Mouse (Mus musculus) MEL (cell line): ENCODE results near the gene Stil. TPM values are rescaled to one million over a fixed set of nuclear protein-coding genes. Genes with fewer than 3 reads are reported as not detected.
A peak's percentile ranks its signal among the peaks of the same experiment; 100 is the strongest.

Source experiments
- DNase-seq: peaks from one replicate; pipeline ENCODE4 v3.0.0; 2011; ENCODE audit warnings: low read depth, low spot score
- H3K27ac ChIP-seq: 2 replicates; pipeline ENCODE4 v1.5.1; 2012; ENCODE audit warnings: low read depth, mild to moderate bottlenecking, control low read depth, low read length, moderate library complexity; ENCODE audit not compliant: control insufficient read depth
- H3K27me3 ChIP-seq, 2 experiments: fragments of 150-350 bp in 1 of 2; sonication (generic) in 1 of 2; 2 replicates each; pipeline ENCODE4 v1.6.1; 2012; ENCODE audit warnings: low read length in 2 of 2, mild to moderate bottlenecking in 2 of 2, improper control_type of control experiment in 1 of 2, moderate library complexity in 1 of 2; ENCODE audit not compliant: insufficient read depth in 2 of 2, control insufficient read depth in 1 of 2
- H3K36me3 ChIP-seq, 2 experiments: 2 replicates each; pipeline ENCODE4 v1.6.1; 2012 to 2014; ENCODE audit warnings: low read length in 2 of 2, improper control_type of control experiment in 1 of 2, inconsistent platforms in 1 of 2, mild to moderate bottlenecking in 1 of 2; ENCODE audit not compliant: insufficient read depth in 2 of 2, control insufficient read depth in 1 of 2
- H3K4me1 ChIP-seq, 2 experiments: fragments of 150-350 bp in 1 of 2; sonication (generic) in 1 of 2; 2 replicates each; pipeline ENCODE4 v1.6.1; 2012; ENCODE audit warnings: low read length in 2 of 2, improper control_type of control experiment in 1 of 2, mild to moderate bottlenecking in 1 of 2; ENCODE audit not compliant: insufficient read depth in 2 of 2, control insufficient read depth in 1 of 2
- H3K4me3 ChIP-seq, 2 experiments: fragments of 150-350 bp in 1 of 2; sonication (generic) in 1 of 2; 2 replicates each; pipeline ENCODE4 v1.5.1; 2012; ENCODE audit warnings: low read depth in 2 of 2, low read length in 2 of 2, mild to moderate bottlenecking in 2 of 2, moderate library complexity in 2 of 2, control low read depth in 1 of 2, improper control_type of control experiment in 1 of 2; ENCODE audit not compliant: control insufficient read depth in 1 of 2, insufficient read depth in 1 of 2
- H3K79me2 ChIP-seq: 2 replicates; pipeline ENCODE4 v1.6.1; 2012; ENCODE audit warnings: mild to moderate bottlenecking, low read length, moderate library complexity; ENCODE audit not compliant: control insufficient read depth, poor library complexity, insufficient read depth
- H3K9ac ChIP-seq: 2 replicates; pipeline ENCODE4 v1.6.1; 2012; ENCODE audit warnings: low read depth, mild to moderate bottlenecking, control low read depth, low read length, moderate library complexity; ENCODE audit not compliant: control insufficient read depth, poor library complexity, severe bottlenecking
- H3K9me3 ChIP-seq: fragments of 150-350 bp; sonication (generic); replicated peaks from 2 replicates; pipeline ENCODE4 v1.6.1; 2012; ENCODE audit warnings: mild to moderate bottlenecking, low read length, improper control_type of control experiment, moderate library complexity; ENCODE audit not compliant: insufficient read depth
- CHD1 ChIP-seq: IDR thresholded peaks from 2 replicates; pipeline ENCODE4 v1.6.1; 2012; ENCODE audit warnings: low read depth, mild to moderate bottlenecking, inconsistent platforms, low read length, improper control_type of control experiment
- CHD2 ChIP-seq: IDR thresholded peaks from 2 replicates; pipeline ENCODE4 v1.6.1; 2011; ENCODE audit warnings: low read length, improper control_type of control experiment
- CTCF ChIP-seq, 3 experiments: IDR thresholded peaks in 2 of 3; conservative IDR thresholded peaks in 1 of 3; 2 replicates each; pipeline ENCODE4 v1.5.1; 2011 to 2012; ENCODE audit warnings: low read length in 3 of 3, low read depth in 2 of 3, mild to moderate bottlenecking in 2 of 3, improper control_type of control experiment in 1 of 3, inconsistent platforms in 1 of 3, mixed read lengths in 1 of 3, moderate library complexity in 1 of 3; ENCODE audit not compliant: control insufficient read depth in 1 of 3, insufficient read depth in 1 of 3, poor library complexity in 1 of 3, severe bottlenecking in 1 of 3
- ETS1 ChIP-seq: IDR thresholded peaks from 2 replicates; pipeline ENCODE4 v1.6.1; 2012; ENCODE audit warnings: low read depth, mild to moderate bottlenecking, inconsistent platforms, low read length, improper control_type of control experiment, moderate library complexity
- GATA1 ChIP-seq: IDR thresholded peaks from 2 replicates; pipeline ENCODE4 v1.6.1; 2011; ENCODE audit warnings: low read depth, low read length, improper control_type of control experiment
- HCFC1 ChIP-seq: IDR thresholded peaks from 2 replicates; pipeline ENCODE4 v1.6.1; 2012; ENCODE audit warnings: low read depth, mild to moderate bottlenecking, inconsistent platforms, low read length, improper control_type of control experiment, moderate library complexity
- MAX ChIP-seq: IDR thresholded peaks from 2 replicates; pipeline ENCODE4 v1.6.1; 2011; ENCODE audit warnings: low read length, improper control_type of control experiment
- MAZ ChIP-seq: IDR thresholded peaks from 2 replicates; pipeline ENCODE4 v1.6.1; 2012; ENCODE audit warnings: low read depth, mild to moderate bottlenecking, inconsistent platforms, low read length, improper control_type of control experiment
- MEF2A ChIP-seq: IDR thresholded peaks from 2 replicates; pipeline ENCODE4 v1.6.1; 2014; ENCODE audit warnings: low read depth, mild to moderate bottlenecking, inconsistent platforms, low read length, improper control_type of control experiment; ENCODE audit not compliant: poor library complexity, insufficient replicate concordance, severe bottlenecking; ENCODE audit errors: extremely low read depth
- POLR2A ChIP-seq, 2 experiments: IDR thresholded peaks; 2 replicates each; pipeline ENCODE4 v1.6.1; 2011 to 2012; ENCODE audit warnings: low read length in 2 of 2, mild to moderate bottlenecking in 2 of 2, control low read depth in 1 of 2, improper control_type of control experiment in 1 of 2, low read depth in 1 of 2, moderate library complexity in 1 of 2; ENCODE audit not compliant: control insufficient read depth in 1 of 2, insufficient read depth in 1 of 2, poor library complexity in 1 of 2
- POLR2AphosphoS2 ChIP-seq: IDR thresholded peaks from 2 replicates; pipeline ENCODE4 v1.6.1; 2011; ENCODE audit warnings: low read length, improper control_type of control experiment
- POLR2AphosphoS5 ChIP-seq: IDR thresholded peaks from 2 replicates; pipeline ENCODE4 v1.6.1; 2012; ENCODE audit warnings: low read depth, borderline replicate concordance, mild to moderate bottlenecking, inconsistent platforms, low read length, moderate library complexity, mixed read lengths
- RAD21 ChIP-seq: IDR thresholded peaks from 2 replicates; pipeline ENCODE4 v1.6.1; 2011; ENCODE audit warnings: mild to moderate bottlenecking, low read depth, low read length, improper control_type of control experiment
- RCOR1 ChIP-seq: IDR thresholded peaks from 2 replicates; pipeline ENCODE4 v1.6.1; 2012; ENCODE audit warnings: low read depth, mild to moderate bottlenecking, inconsistent platforms, low read length, improper control_type of control experiment
- SIN3A ChIP-seq: IDR thresholded peaks from 2 replicates; pipeline ENCODE4 v1.6.1; 2012; ENCODE audit warnings: low read length, improper control_type of control experiment, inconsistent platforms
- SMC3 ChIP-seq: IDR thresholded peaks from 2 replicates; pipeline ENCODE4 v1.6.1; 2011; ENCODE audit warnings: low read depth, low read length, improper control_type of control experiment
- TBP ChIP-seq: IDR thresholded peaks from 2 replicates; pipeline ENCODE4 v1.8.0; 2011; ENCODE audit warnings: low read depth, low read length, improper control_type of control experiment
- UBTF ChIP-seq: IDR thresholded peaks from 2 replicates; pipeline ENCODE4 v1.6.1; 2012; ENCODE audit warnings: low read depth, mild to moderate bottlenecking, inconsistent platforms, low read length, improper control_type of control experiment, moderate library complexity, borderline replicate concordance; ENCODE audit not compliant: insufficient read depth
- ZC3H11A ChIP-seq: IDR thresholded peaks from 2 replicates; pipeline ENCODE4 v1.6.1; 2012; ENCODE audit warnings: low read depth, mild to moderate bottlenecking, inconsistent platforms, low read length, improper control_type of control experiment
- ZKSCAN1 ChIP-seq: IDR thresholded peaks from 2 replicates; pipeline ENCODE4 v1.6.1; 2012; ENCODE audit warnings: low read depth, mild to moderate bottlenecking, inconsistent platforms, low read length, improper control_type of control experiment, moderate library complexity
- ZMIZ1 ChIP-seq: IDR thresholded peaks from 2 replicates; pipeline ENCODE4 v1.6.1; 2012; ENCODE audit warnings: low read depth, mild to moderate bottlenecking, inconsistent platforms, low read length, improper control_type of control experiment, moderate library complexity
- polyA plus RNA-seq, 2 experiments: library from polyadenylated mRNA; stranded (reverse) in 1 of 2; unstranded in 1 of 2; fragments of >175 nt in 1 of 2; fragments of >200 nt in 1 of 2; gene quantifications; 2 replicates each; pipeline versions ENCODE4 v1.2.1 to v1.2.4; 2012; ENCODE audit warnings: low replicate concordance in 2 of 2, low read depth in 1 of 2; ENCODE audit not compliant: insufficient read length in 2 of 2, insufficient read depth in 1 of 2, missing spikeins in 1 of 2
- total RNA-seq: library from RNA; depleted of rRNA; stranded (reverse); fragments of 300-350 nt; gene quantifications from 2 replicates; pipeline ENCODE4 v1.2.3, GENCODE M21; 2012

Gene Stil
- total and polyA plus RNA-seq, 3 experiments, result 5.0 to 9.1 TPM; not detected in 1

DNA sequence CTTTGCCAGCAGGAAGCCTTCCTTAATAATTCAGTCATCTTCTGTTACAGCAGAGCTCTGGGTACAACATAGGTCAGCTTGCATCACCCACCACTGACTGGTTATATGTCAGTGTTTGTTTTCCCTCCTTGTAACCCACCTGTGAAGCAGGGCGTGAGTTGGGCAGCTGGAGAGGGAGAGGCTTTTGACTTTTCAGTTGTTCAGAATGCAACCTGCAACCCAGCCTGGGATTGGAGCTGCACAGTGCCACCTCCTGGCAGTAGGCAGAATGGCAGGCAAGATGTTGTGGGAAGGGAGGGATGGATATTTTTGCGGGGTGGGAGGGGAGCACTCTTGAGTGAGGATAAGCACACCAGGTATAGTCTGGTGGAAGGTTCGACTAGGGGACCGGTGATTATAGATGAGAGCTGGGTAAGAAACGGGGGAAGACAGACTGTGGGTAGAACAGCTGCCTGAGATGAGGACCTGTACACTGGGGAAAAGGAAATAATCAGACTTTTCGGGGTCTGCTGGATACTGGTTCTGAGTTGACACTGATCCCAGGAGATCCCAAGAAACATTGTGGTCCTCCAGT lies 85.7 kb downstream of the Stil start:
- DNase-seq, result peak; percentile 81
- Histone ChIP-seq H3K27me3 (no peaks in the 10 kb centered on the region), H3K4me1 (peaks cover 0 to 5% of the 10 kb centered on the region in 2 experiments; a peak in 1 of 4 replicates), H3K79me2 (no peaks in the 10 kb centered on the region), H3K4me3 (no peak overlapping the region), H3K9me3 (no peaks in the 10 kb centered on the region), H3K27ac (no peak overlapping the region), H3K9ac (no peak overlapping the region), H3K36me3 (peaks cover 0 to 3% of the 10 kb centered on the region in 2 experiments; a peak in 1 of 4 replicates)
- TF ChIP-seq MAX (no peak), ZC3H11A (peak; percentile 90), CTCF (IDR thresholded peaks at IDR 0.05 in 2 of 3, conservative IDR thresholded peaks at IDR 0.05 in 1 of 3; ENCODE audit: control insufficient read depth in 1 of 3, insufficient read depth in 1 of 3, low read depth in 2 of 3, low read length in 3 of 3, poor library complexity in 1 of 3, severe bottlenecking in 1 of 3) (peak; percentile 95 to 97 (median 97)), POLR2A (IDR thresholded peaks at IDR 0.05; ENCODE audit: control insufficient read depth in 1 of 2, insufficient read depth in 1 of 2, low read depth in 1 of 2, low read length in 2 of 2, poor library complexity in 1 of 2) (no peak), SIN3A (peak; percentile 48; the same call in 1 of the 2 replicates), RAD21 (peak; percentile 81), SMC3 (peak; percentile 96), MAZ (peak; percentile 52; the same call in 1 of the 2 replicates)

DNA sequence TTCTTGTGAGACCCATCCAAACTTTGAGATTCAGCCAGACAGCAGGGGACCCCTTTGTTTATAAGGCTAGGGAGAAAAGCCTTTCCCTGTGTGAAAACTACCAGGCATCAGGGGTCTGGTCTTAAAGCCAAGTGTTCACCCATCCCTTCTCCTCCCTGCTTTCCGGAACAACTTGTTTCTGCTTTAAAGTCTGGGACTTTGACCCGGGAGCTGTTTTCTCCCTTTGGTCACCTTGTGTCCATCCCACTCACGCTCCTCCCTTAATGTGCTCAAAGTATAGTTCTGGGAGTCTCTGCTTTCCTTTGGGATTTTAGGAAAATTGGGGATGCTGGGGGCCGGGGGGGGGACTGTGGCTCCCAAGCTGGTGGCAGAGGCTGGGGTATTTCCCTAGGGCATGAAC lies 86.3 kb downstream of the Stil start:
- H3K4me1 ChIP-seq, result peaks cover 0 to 8% of the 10 kb centered on the region in 2 experiments; a peak in 1 of 4 replicates
- no peaks in the 10 kb centered on the region for H3K9me3 ChIP-seq
- TF ChIP-seq GATA1, result no peak
- TF ChIP-seq TBP, result no peak
- no peak for TF ChIP-seq HCFC1
- no peak for TF ChIP-seq ETS1
- TF ChIP-seq ZMIZ1, result no peak
- TF ChIP-seq MEF2A, result no peak
- TF ChIP-seq POLR2AphosphoS5, result no peak
- no peak for TF ChIP-seq CHD1
- TF ChIP-seq CHD2, result no peak
- no peak for TF ChIP-seq UBTF
- TF ChIP-seq POLR2AphosphoS2, result no peak
- TF ChIP-seq RCOR1, result no peak
- TF ChIP-seq ZKSCAN1, result no peak
- no peak for TF ChIP-seq SMC3
- no peak for TF ChIP-seq SIN3A
- H3K27ac ChIP-seq, result no peak overlapping the region
- H3K79me2 ChIP-seq, result no peaks in the 10 kb centered on the region
- no peaks in the 10 kb centered on the region for H3K27me3 ChIP-seq
- DNase-seq, result no peak
- H3K36me3 ChIP-seq, result no peaks in the 10 kb centered on the region
- H3K9ac ChIP-seq, result no peak overlapping the region
- no peak overlapping the region for H3K4me3 ChIP-seq
